ENCODE assay signal across 12 mouse cellular contexts in the genomic region with DNA sequence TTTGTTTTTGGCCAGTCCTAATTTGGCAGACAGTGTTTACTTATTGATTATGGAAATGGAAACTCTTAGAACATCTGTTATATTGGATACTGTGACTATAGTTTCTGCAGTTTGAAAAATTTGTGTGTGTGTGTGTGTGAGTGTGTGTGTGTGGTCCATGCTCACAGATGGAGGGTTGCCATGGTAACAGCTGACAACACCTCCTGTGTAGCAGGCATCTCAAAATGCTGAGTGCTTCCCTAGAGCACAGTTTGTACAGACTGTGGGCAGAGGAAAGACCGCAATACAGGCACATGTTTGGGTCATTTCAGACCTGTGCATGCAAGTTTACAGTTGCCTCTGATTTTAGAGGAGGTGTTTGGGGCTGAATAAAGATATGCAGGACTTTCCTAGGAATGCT.
DNase-seq lines count a peak whose midpoint lies in the region; ATAC-seq lines count a peak whose summit lies in the region.
"Had no signal": no experiment of that assay in that cellular context is flagged by ENCODE, and none has a peak within 500 bp of the region (broad histone marks: within the 10 kb centered on the region; RNA-seq: fewer than 3 reads in every experiment).

No protein-coding gene starts in this region.

- no peak overlapping the region for H3K27ac ChIP-seq in embryonic facial prominence, embryonic 11.5 days (replicated peaks; ENCODE audit: low read depth, low read length)
- H3K27ac ChIP-seq: embryonic facial prominence, embryonic 15.5 days had no signal

- H3K9me3 ChIP-seq in embryonic facial prominence, embryonic 11.5 days (replicated peaks; ENCODE audit: control insufficient read depth, low read length) = no peaks in the 10 kb centered on the region
- H3K9me3 ChIP-seq: embryonic facial prominence, embryonic 15.5 days; limb, embryonic 15.5 days; megakaryocyte, embryonic 14.5 days had no signal

- no peaks in the 10 kb centered on the region for H3K27me3 ChIP-seq in embryonic facial prominence, embryonic 11.5 days (ENCODE audit: control insufficient read depth, insufficient read depth, low read length)
- H3K27me3 ChIP-seq: embryonic facial prominence, embryonic 15.5 days; limb, embryonic 15.5 days had no signal

- H3K4me1 ChIP-seq in embryonic facial prominence, embryonic 11.5 days (ENCODE audit: control insufficient read depth, insufficient read depth, low read length) = no peaks in the 10 kb centered on the region
- H3K4me1 ChIP-seq: embryonic facial prominence, embryonic 15.5 days; limb, embryonic 15.5 days; megakaryocyte, embryonic 14.5 days had no signal

- H3K9ac ChIP-seq in embryonic facial prominence, embryonic 11.5 days (replicated peaks; ENCODE audit: low read length) = no peak overlapping the region
- H3K9ac ChIP-seq: embryonic facial prominence, embryonic 15.5 days; limb, embryonic 15.5 days had no signal

- no peak for DNase-seq in frontal cortex, postnatal 25 days (ENCODE audit: low spot score in 2 of 2)
- DNase-seq in embryonic facial prominence, embryonic 11.5 days (ENCODE audit: low spot score) = peak; percentile 53
- DNase-seq in layer of hippocampus, postnatal 14 days (ENCODE audit: low spot score in 2 of 2) = peak; percentile 61 to 88
- peak; percentile 65 for DNase-seq in right cerebral cortex, adult 18-20 months
- DNase-seq in lung, postnatal 14 days = no peak
- no peak for DNase-seq in urinary bladder, adult 2 months (ENCODE audit: low spot score)
- DNase-seq in lung, postnatal 10 days = no peak
- DNase-seq: kidney, adult 11 months had no signal

- no peaks in the 10 kb centered on the region for H3K36me3 ChIP-seq in embryonic facial prominence, embryonic 11.5 days (replicated peaks; ENCODE audit: control insufficient read depth, insufficient read depth, low read depth, low read length)
- H3K36me3 ChIP-seq: embryonic facial prominence, embryonic 15.5 days; limb, embryonic 15.5 days had no signal

- ATAC-seq in frontal cortex, adult (ENCODE audit: low TSS enrichment) = peak; percentile 78
- no peak for ATAC-seq in embryonic facial prominence, embryonic 11.5 days (replicated peaks; ENCODE audit: insufficient number of reproducible peaks, low FRiP score, low TSS enrichment, low read depth)

- WGBS in embryonic facial prominence, embryonic 11.5 days = 67% methylated on average over 1 of the region's 1 CpGs

- no peak overlapping the region for H3K4me2 ChIP-seq in embryonic facial prominence, embryonic 11.5 days (ENCODE audit: low read depth, low read length)
- H3K4me2 ChIP-seq: embryonic facial prominence, embryonic 15.5 days; limb, embryonic 15.5 days had no signal

- no peak overlapping the region for H3K4me3 ChIP-seq in embryonic facial prominence, embryonic 11.5 days (ENCODE audit: low read depth, low read length)
- H3K4me3 ChIP-seq: embryonic facial prominence, embryonic 15.5 days; limb, embryonic 15.5 days; megakaryocyte, embryonic 14.5 days had no signal

Comparison
In these comparisons a context has a peak if more than half of its experiments do, and no peak if none do; other contexts are left out.
1. DNase-seq: peak in embryonic facial prominence, embryonic 11.5 days (single experiment), layer of hippocampus, postnatal 14 days (2 of 2) and right cerebral cortex, adult 18-20 months (single experiment); none in frontal cortex, postnatal 25 days (0 of 2), lung, postnatal 14 days (single experiment), urinary bladder, adult 2 months (single experiment) and lung, postnatal 10 days (single experiment).